Mouse (Mus musculus): ENCODE results near the gene Bphl. TPM values are rescaled to one million over a fixed set of nuclear protein-coding genes. Genes with fewer than 3 reads are reported as not detected.
"Not testable (repeated sequence)": the region's sequence is repeated elsewhere in the genome, so short reads cannot be mapped to it uniquely, and the experiment has no call there.

The Bphl gene
- polyA plus RNA-seq, 1 experiment from 2014 or later = 30.3 TPM

DNA sequence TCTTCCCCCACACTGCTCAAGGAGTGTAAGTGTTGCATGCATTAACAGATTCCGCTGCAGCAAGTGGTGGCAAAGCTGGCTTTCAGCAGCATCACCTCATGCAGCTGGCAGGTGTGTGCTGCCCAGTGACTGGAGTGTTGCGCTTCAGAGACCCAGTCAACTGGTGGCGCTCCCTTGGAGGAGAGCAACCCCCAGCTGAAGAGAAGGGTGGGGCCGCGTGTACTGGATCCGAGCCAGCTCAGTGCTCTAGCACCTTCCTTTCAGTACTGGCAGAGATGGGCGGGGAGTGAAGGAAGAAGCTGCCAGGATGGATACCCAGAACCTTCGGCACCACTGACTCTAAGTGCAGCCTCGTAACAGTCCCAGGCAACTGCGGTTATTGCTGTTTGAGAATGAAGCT lies 25.1 kb downstream of the Bphl start:
- no peaks in the 10 kb centered on the region for H3K36me3 ChIP-seq (ENCODE audit: control insufficient read depth, insufficient read depth, low read length)

DNA sequence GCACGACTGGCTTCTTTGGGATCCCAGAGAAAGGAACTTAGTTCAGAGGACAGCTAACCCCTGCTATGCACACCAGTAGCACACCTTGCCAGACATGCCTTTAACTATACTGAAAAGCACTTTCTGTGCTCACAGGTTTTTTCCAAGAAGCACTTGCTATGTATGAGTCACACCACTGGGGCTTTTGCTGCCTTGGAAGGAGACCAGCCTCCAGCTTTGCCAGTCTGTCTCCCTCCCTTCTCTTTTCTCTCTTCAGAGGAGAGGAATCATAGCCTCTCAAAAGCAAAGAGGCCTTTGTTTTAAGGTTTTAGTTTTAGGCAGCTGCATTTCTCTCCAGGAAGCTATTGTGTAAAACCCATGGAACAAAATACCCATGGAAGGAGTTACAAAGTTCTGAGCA lies 29.0 kb downstream of the Bphl start:
- Histone ChIP-seq H3K4me2 (replicated peaks; ENCODE audit: low read depth, low read length) (no peak overlapping the region), H3K27me3 (ENCODE audit: control insufficient read depth, insufficient read depth, low read length) (no peaks in the 10 kb centered on the region), H3K27ac (ENCODE audit: low read depth, low read length) (no peak overlapping the region), H3K9ac (ENCODE audit: low read depth, low read length) (no peak overlapping the region), H3K4me3 (ENCODE audit: low read depth, low read length) (no peak overlapping the region), H3K9me3 (ENCODE audit: control insufficient read depth, low read length) (no peaks in the 10 kb centered on the region), H3K4me1 (replicated peaks; ENCODE audit: control insufficient read depth, insufficient read depth, low read length) (no peaks in the 10 kb centered on the region), H3K36me3 (ENCODE audit: control insufficient read depth, insufficient read depth, low read length) (no peaks in the 10 kb centered on the region)
- ATAC-seq (ENCODE audit: low FRiP score) (no peak), DNase-seq (ENCODE audit: low spot score) (no peak)
- 46% methylated on average over 1 of the region's 1 CpGs for WGBS

More for the DNA sequence above, 25.1 kb downstream of the Bphl start:
- no peak for DNase-seq (ENCODE audit: low spot score)
- no peak for ATAC-seq (ENCODE audit: low FRiP score)
- WGBS = 86% methylated on average over 10 of the region's 10 CpGs
- no peak overlapping the region for H3K4me2 ChIP-seq (replicated peaks; ENCODE audit: low read depth, low read length)
- no peak overlapping the region for H3K27ac ChIP-seq (ENCODE audit: low read depth, low read length)
- no peaks in the 10 kb centered on the region for H3K27me3 ChIP-seq (ENCODE audit: control insufficient read depth, insufficient read depth, low read length)
- no peaks in the 10 kb centered on the region for H3K4me1 ChIP-seq (replicated peaks; ENCODE audit: control insufficient read depth, insufficient read depth, low read length)
- H3K4me3 ChIP-seq (ENCODE audit: low read depth, low read length) = no peak overlapping the region
- no peaks in the 10 kb centered on the region for H3K9me3 ChIP-seq (ENCODE audit: control insufficient read depth, low read length)
- H3K9ac ChIP-seq (ENCODE audit: low read depth, low read length) = no peak overlapping the region

DNA sequence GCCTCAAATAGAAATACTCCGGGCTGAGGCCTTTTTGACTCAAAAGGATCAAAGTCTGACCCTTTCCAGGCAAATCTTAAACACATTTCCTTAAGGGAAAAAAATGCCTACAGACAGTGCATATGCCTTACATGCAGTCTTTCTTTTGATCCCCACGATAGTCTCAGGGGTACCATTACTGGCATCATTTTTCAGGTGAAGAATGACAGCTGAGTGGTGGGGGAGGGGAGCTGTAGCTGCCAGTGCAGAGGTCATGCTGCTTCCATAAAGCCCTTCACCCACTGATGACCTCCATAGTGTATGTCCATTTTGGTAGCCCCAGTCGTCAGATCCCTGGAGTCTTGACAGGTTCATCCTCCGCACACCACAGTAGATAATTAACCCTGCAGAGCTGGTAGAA lies 32.9 kb downstream of the Bphl start:
- 43% methylated on average over 4 of the region's 4 CpGs for WGBS
- Histone ChIP-seq H3K9ac (ENCODE audit: low read depth, low read length) (no peak overlapping the region), H3K4me3 (ENCODE audit: low read depth, low read length) (no peak overlapping the region), H3K9me3 (ENCODE audit: control insufficient read depth, low read length) (no peaks in the 10 kb centered on the region), H3K27ac (ENCODE audit: low read depth, low read length) (no peak overlapping the region), H3K27me3 (ENCODE audit: control insufficient read depth, insufficient read depth, low read length) (no peaks in the 10 kb centered on the region), H3K36me3 (ENCODE audit: control insufficient read depth, insufficient read depth, low read length) (no peaks in the 10 kb centered on the region), H3K4me1 (replicated peaks; ENCODE audit: control insufficient read depth, insufficient read depth, low read length) (no peaks in the 10 kb centered on the region), H3K4me2 (replicated peaks; ENCODE audit: low read depth, low read length) (no peak overlapping the region)
- DNase-seq (ENCODE audit: low spot score) (no peak), ATAC-seq (ENCODE audit: low FRiP score) (no peak)

DNA sequence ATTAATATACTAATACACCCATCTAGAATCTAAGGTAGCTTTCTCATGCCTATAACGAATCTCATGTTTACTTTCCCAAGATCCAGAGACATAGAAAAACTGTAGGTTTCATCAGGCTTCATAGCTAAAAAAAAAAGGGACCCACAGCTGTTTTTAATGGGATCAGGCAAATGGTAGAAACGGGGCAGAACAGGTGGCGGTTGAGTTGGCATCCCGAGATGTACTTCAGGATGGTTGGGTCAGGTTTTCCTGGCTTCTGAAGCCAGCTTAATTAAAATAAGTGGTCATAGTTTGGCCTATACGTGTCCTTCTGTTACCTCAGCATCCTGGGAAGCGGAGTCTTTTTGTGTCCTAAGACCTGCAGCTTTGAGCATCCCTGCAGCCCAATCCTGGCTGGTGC lies 34.4 kb downstream of the Bphl start:
- no peak overlapping the region for H3K27ac ChIP-seq (ENCODE audit: low read depth, low read length)
- WGBS = 91% methylated on average over 6 of the region's 6 CpGs
- H3K9me3 ChIP-seq (ENCODE audit: control insufficient read depth, low read length) = no peaks in the 10 kb centered on the region

DNA sequence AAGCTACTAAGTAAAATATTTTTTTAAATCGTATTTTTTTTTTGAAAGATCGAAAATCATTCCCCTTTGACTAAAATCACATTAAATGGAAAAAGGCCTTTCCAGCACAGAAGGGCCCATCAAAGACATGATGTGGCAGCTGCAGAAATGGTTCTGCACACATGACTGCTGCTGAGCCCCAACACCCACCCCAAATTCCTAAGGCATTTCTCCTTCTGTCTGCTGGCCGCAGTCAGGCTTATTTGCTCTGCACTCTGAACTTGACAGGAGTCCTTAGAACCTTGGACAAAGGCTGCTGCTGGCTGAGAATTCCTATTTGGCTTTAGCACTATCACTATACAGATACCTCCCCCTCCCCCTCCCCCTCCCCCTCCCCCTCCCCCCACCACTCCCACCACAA lies 35.5 kb downstream of the Bphl start:
- no peak overlapping the region for H3K9ac ChIP-seq (ENCODE audit: low read depth, low read length)
- 64% methylated on average over 3 of the region's 3 CpGs for WGBS
- no peaks in the 10 kb centered on the region for H3K4me1 ChIP-seq (replicated peaks; ENCODE audit: control insufficient read depth, insufficient read depth, low read length)
- no peaks in the 10 kb centered on the region for H3K27me3 ChIP-seq (ENCODE audit: control insufficient read depth, insufficient read depth, low read length)
- H3K36me3 ChIP-seq (ENCODE audit: control insufficient read depth, insufficient read depth, low read length) = no peaks in the 10 kb centered on the region
- ATAC-seq (ENCODE audit: low FRiP score) (no peak), DNase-seq (ENCODE audit: low spot score) (no peak)
- H3K4me3 ChIP-seq (ENCODE audit: low read depth, low read length) = no peak overlapping the region
- H3K9me3 ChIP-seq (ENCODE audit: control insufficient read depth, low read length) = no peaks in the 10 kb centered on the region
- H3K4me2 ChIP-seq (replicated peaks; ENCODE audit: low read depth, low read length) = no peak overlapping the region
- no peak overlapping the region for H3K27ac ChIP-seq (ENCODE audit: low read depth, low read length)

More for the DNA sequence above, 34.4 kb downstream of the Bphl start:
- Histone ChIP-seq H3K27me3 (ENCODE audit: control insufficient read depth, insufficient read depth, low read length) (no peaks in the 10 kb centered on the region), H3K4me1 (replicated peaks; ENCODE audit: control insufficient read depth, insufficient read depth, low read length) (no peaks in the 10 kb centered on the region), H3K9ac (ENCODE audit: low read depth, low read length) (no peak overlapping the region), H3K4me2 (replicated peaks; ENCODE audit: low read depth, low read length) (no peak overlapping the region), H3K4me3 (ENCODE audit: low read depth, low read length) (no peak overlapping the region), H3K36me3 (ENCODE audit: control insufficient read depth, insufficient read depth, low read length) (no peaks in the 10 kb centered on the region)
- ATAC-seq (ENCODE audit: low FRiP score) = no peak
- DNase-seq (ENCODE audit: low spot score) = no peak

DNA sequence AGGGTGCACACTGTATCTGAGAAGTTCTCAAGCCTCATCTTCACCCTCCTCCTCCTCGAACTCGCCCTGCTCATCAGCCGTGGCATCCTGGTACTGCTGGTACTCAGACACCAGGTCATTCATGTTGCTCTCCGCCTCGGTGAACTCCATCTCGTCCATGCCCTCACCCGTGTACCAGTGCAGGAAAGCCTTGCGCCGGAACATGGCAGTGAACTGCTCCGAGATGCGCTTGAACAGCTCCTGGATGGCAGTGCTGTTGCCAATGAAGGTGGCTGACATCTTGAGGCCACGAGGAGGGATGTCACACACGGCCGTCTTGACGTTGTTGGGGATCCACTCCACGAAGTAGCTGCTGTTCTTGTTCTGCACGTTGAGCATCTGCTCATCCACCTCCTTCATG lies 37.0 kb downstream of the Bphl start:
- WGBS = 93% methylated on average over 9 of the region's 17 CpGs
- H3K9ac ChIP-seq (ENCODE audit: low read depth, low read length); ATAC-seq (ENCODE audit: low FRiP score); H3K27me3 ChIP-seq (ENCODE audit: control insufficient read depth, insufficient read depth, low read length); DNase-seq (ENCODE audit: low spot score); H3K4me2 ChIP-seq (replicated peaks; ENCODE audit: low read depth, low read length); H3K4me3 ChIP-seq (ENCODE audit: low read depth, low read length); H3K9me3 ChIP-seq (ENCODE audit: control insufficient read depth, low read length); H3K4me1 ChIP-seq (replicated peaks; ENCODE audit: control insufficient read depth, insufficient read depth, low read length); H3K27ac ChIP-seq (ENCODE audit: low read depth, low read length); H3K36me3 ChIP-seq (ENCODE audit: control insufficient read depth, insufficient read depth, low read length): not testable (repeated sequence)

DNA sequence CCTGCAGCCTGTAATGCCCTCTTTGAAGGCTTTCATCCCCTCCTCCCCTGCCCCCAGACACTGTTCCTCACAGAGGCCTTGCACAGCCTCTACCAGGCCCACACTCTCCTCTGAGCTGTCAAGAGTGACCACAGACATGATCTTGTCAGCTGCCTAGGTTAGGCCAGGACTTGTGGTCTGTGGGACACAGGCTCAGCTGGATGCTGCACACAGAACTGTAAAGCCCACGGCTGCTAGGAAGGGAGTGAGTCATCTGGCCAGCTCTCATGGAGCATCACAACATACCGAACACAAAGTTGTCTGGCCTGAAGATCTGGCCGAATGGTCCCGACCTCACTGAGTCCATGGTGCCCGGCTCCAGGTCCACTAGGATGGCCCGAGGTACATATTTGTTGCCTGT lies 38.5 kb downstream of the Bphl start:
- H3K9ac ChIP-seq (ENCODE audit: low read depth, low read length); H3K9me3 ChIP-seq (ENCODE audit: control insufficient read depth, low read length); H3K36me3 ChIP-seq (ENCODE audit: control insufficient read depth, insufficient read depth, low read length); ATAC-seq (ENCODE audit: low FRiP score); H3K27me3 ChIP-seq (ENCODE audit: control insufficient read depth, insufficient read depth, low read length); DNase-seq (ENCODE audit: low spot score); H3K4me1 ChIP-seq (replicated peaks; ENCODE audit: control insufficient read depth, insufficient read depth, low read length): not testable (repeated sequence)
- Histone ChIP-seq H3K4me3 (ENCODE audit: low read depth, low read length) (peak overlapping the region; percentile 77; the same call in 1 of the 2 replicates), H3K27ac (ENCODE audit: low read depth, low read length) (0 out of 2 replicates have a peak overlapping the region, but pooled peaks have one; percentile 76), H3K4me2 (replicated peaks; ENCODE audit: low read depth, low read length) (peak overlapping the region; percentile 89; the same call in 1 of the 2 replicates)
- 80% methylated on average over 6 of the region's 6 CpGs for WGBS

DNA sequence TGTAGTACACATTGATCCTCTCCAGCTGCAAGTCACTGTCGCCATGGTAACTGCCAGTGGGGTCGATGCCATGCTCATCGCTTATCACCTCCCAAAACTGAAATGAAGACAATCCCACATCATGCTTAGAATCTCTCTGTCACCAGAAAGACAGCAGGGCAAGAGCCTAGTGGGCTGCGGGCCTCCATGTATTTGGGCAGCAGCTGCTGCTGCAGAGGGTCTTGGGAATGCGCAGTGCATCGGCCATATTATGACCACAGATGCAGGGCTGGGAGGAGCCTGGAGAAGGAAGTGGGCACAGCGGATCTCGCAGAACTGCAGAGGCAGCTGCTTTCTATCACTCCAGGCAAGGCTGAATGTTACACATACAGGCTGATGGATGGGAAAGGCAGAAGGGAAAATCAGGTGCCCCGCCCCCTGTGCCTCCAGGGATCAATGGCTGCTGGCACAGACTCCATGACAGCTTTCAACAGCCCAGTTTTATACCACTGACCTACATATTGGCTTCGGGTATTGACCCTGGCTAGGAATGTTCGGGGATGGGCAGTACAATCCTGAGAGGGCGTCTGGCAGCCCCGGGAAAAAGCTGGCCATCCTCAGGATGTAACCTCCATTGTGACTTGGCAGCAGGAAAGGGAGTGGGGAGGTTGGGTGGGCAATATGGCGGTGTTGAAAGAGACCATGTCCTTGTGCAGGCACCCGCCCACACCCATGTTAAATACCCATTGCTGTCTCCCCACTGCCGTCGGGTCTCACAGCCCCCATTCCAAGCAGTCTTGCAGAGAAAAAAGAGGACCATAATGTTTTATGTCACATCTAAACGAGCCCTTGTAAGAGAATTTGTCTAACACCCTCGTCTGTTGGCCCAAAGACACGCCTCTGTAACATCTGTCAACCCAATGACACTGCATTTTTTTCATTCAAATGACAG lies 39.4 kb downstream of the Bphl start:
- H3K36me3 ChIP-seq (ENCODE audit: control insufficient read depth, insufficient read depth, low read length) = no peaks in the 10 kb centered on the region
- peak overlapping the region; percentile 76 for H3K27ac ChIP-seq (ENCODE audit: low read depth, low read length)
- WGBS = 49% methylated on average over 20 of the region's 20 CpGs
- 0 out of 2 replicates have a peak, but pooled peaks cover 3% of the 10 kb centered on the region for H3K4me1 ChIP-seq (replicated peaks; ENCODE audit: control insufficient read depth, insufficient read depth, low read length)
- no peaks in the 10 kb centered on the region for H3K27me3 ChIP-seq (ENCODE audit: control insufficient read depth, insufficient read depth, low read length)
- no peaks in the 10 kb centered on the region for H3K9me3 ChIP-seq (ENCODE audit: control insufficient read depth, low read length)
- peak overlapping the region; percentile 77 for H3K4me3 ChIP-seq (ENCODE audit: low read depth, low read length)
- ATAC-seq (ENCODE audit: low FRiP score) (peak; percentile 68), DNase-seq (ENCODE audit: low spot score) (peak; percentile 61)
- H3K4me2 ChIP-seq (replicated peaks; ENCODE audit: low read depth, low read length) = peak overlapping the region; percentile 89
- peak overlapping the region; percentile 77 for H3K9ac ChIP-seq (ENCODE audit: low read depth, low read length)

Measured in hindbrain, embryonic 11.5 days (tissue).